Mouse (Mus musculus): ENCODE data around the gene Gm6676. TPM values are rescaled to one million over a fixed set of nuclear protein-coding genes. Genes with fewer than 3 reads are reported as not detected.
"Not testable (repeated sequence)": the region's sequence is repeated elsewhere in the genome, so short reads cannot be mapped to it uniquely, and the experiment has no call there.

Gene Gm6676
- not detected in 2 replicates for polyA plus RNA-seq (2015; fragmentation: Nextera tagmentation; extraction: Ambion mirVana)

DNA sequence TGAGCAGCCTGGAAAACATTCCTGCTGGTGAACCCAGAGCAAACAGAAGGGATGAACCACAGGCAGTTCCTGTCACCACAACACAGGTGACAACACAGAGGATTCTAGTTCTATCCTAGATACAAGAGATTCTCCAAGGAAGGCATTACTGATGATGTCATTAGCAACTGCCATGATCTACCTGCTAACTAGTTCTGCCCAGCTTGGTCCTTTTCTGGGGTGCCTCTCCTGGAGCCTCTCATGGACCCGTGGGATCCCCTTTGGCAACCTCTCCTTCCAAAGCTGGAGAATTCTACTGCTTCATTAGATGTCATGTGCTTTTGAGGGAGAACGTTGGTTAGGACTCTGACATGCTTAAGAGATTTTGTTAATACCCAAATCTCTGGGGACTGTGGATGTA is at the start of gene Gm6676:
Gene Gm6676 (minus strand): TSS at position 101 of the 400 bp plus-strand sequence.
- not testable (repeated sequence) for H3K36me3 ChIP-seq (replicated peaks; ENCODE audit: insufficient read depth, low read length); H3K27ac ChIP-seq (ENCODE audit: low read depth); H3K9me3 ChIP-seq (ENCODE audit: low read length); ATAC-seq; H3K4me2 ChIP-seq (ENCODE audit: low read depth, low read length); H3K4me3 ChIP-seq (ENCODE audit: low read depth, low read length); H3K9ac ChIP-seq (replicated peaks); H3K27me3 ChIP-seq (ENCODE audit: insufficient read depth, low read length); H3K4me1 ChIP-seq (ENCODE audit: insufficient read depth); DNase-seq
- no CpG with 5 or more reads among the region's 2 CpGs for WGBS (ENCODE audit: insufficient replicate concordance)

GRCm38 (mm10) chr14:7174483-7174971 is 49.3 kb upstream of the Gm6676 start, which contains the start of gene Gm3512:
Gene Gm3512 (minus strand): TSS chr14:7174533.
- H3K27me3 ChIP-seq (ENCODE audit: insufficient read depth, low read length); DNase-seq; H3K4me3 ChIP-seq (ENCODE audit: low read depth, low read length); H3K36me3 ChIP-seq (replicated peaks; ENCODE audit: insufficient read depth, low read length); H3K4me1 ChIP-seq (ENCODE audit: insufficient read depth); H3K27ac ChIP-seq (ENCODE audit: low read depth); ATAC-seq; H3K9ac ChIP-seq (replicated peaks); H3K4me2 ChIP-seq (ENCODE audit: low read depth, low read length); H3K9me3 ChIP-seq (ENCODE audit: low read length): not testable (repeated sequence)
- WGBS (ENCODE audit: insufficient replicate concordance), result no CpG with 5 or more reads among the region's 37 CpGs

- H3K36me3 ChIP-seq (replicated peaks; ENCODE audit: insufficient read depth, low read length); H3K27me3 ChIP-seq (ENCODE audit: insufficient read depth, low read length); ATAC-seq; H3K27ac ChIP-seq (ENCODE audit: low read depth); H3K9me3 ChIP-seq (ENCODE audit: low read length); H3K4me1 ChIP-seq (ENCODE audit: insufficient read depth); H3K9ac ChIP-seq (replicated peaks): not testable (repeated sequence)
- peak overlapping the region; percentile 45; the same call in 1 of the 2 replicates for H3K4me2 ChIP-seq (ENCODE audit: low read depth, low read length)
- 0% methylated on average over 8 of the region's 54 CpGs for WGBS (ENCODE audit: insufficient replicate concordance)
- peak; percentile 14 for DNase-seq
- 0 out of 2 replicates have a peak overlapping the region, but pooled peaks have one; percentile 4 for H3K4me3 ChIP-seq (ENCODE audit: low read depth, low read length)
Observed at GRCm38 (mm10) chr14:7105124-7105802, 19.9 kb downstream of the Gm6676 start.

- H3K4me1 ChIP-seq (ENCODE audit: insufficient read depth); H3K27me3 ChIP-seq (ENCODE audit: insufficient read depth, low read length); H3K27ac ChIP-seq (ENCODE audit: low read depth); H3K4me3 ChIP-seq (ENCODE audit: low read depth, low read length); H3K36me3 ChIP-seq (replicated peaks; ENCODE audit: insufficient read depth, low read length); DNase-seq; H3K9me3 ChIP-seq (ENCODE audit: low read length); ATAC-seq; H3K4me2 ChIP-seq (ENCODE audit: low read depth, low read length); H3K9ac ChIP-seq (replicated peaks): not testable (repeated sequence)
- 74% methylated on average over 1 of the region's 3 CpGs for WGBS (ENCODE audit: insufficient replicate concordance)
Observed at GRCm38 (mm10) chr14:7100521-7100920, 24.7 kb downstream of the Gm6676 start, which contains the start of gene Gm3696. Gene Gm3696 (minus strand): TSS chr14:7100621.

Other genes with a start within 250 kb of the Gm6676 start
- gene Gm3667, start 235.4 kb downstream of the Gm6676 start, polyA plus RNA-seq (2015; fragmentation: Nextera tagmentation; extraction: Ambion mirVana), result not detected in 2 replicates
- gene Gm6356, start 151.6 kb downstream of the Gm6676 start, polyA plus RNA-seq (2015; fragmentation: Nextera tagmentation; extraction: Ambion mirVana), result not detected in 2 replicates
- not detected in 2 replicates for gene Gm10406, start 98.0 kb downstream of the Gm6676 start, polyA plus RNA-seq (2015; fragmentation: Nextera tagmentation; extraction: Ambion mirVana)
- gene Gm3685, start 80.4 kb downstream of the Gm6676 start, polyA plus RNA-seq (2015; fragmentation: Nextera tagmentation; extraction: Ambion mirVana), result not detected in 2 replicates
- gene Gm3696, start 24.8 kb downstream of the Gm6676 start, polyA plus RNA-seq (2015; fragmentation: Nextera tagmentation; extraction: Ambion mirVana), result not detected in 2 replicates
- gene Gm3512, start 49.1 kb upstream of the Gm6676 start, polyA plus RNA-seq (2015; fragmentation: Nextera tagmentation; extraction: Ambion mirVana), result 0.18 TPM in 1 of 2 replicates, not detected in the other
- gene Gm16434, start 69.1 kb upstream of the Gm6676 start, polyA plus RNA-seq (2015; fragmentation: Nextera tagmentation; extraction: Ambion mirVana), result not detected in 2 replicates
- gene Gm3727, start 139.3 kb upstream of the Gm6676 start, polyA plus RNA-seq (2015; fragmentation: Nextera tagmentation; extraction: Ambion mirVana), result not detected in 2 replicates
- not detected in 2 replicates for gene Gm3739, start 189.6 kb upstream of the Gm6676 start, polyA plus RNA-seq (2015; fragmentation: Nextera tagmentation; extraction: Ambion mirVana)
- not detected in 2 replicates for gene Gm5797, start 207.0 kb upstream of the Gm6676 start, polyA plus RNA-seq (2015; fragmentation: Nextera tagmentation; extraction: Ambion mirVana)
- gene Gm8374, start 239.7 kb upstream of the Gm6676 start, polyA plus RNA-seq (2015; fragmentation: Nextera tagmentation; extraction: Ambion mirVana), result not detected in 2 replicates